Mouse (Mus musculus) liver, adult 2 months (tissue): ENCODE measurements around the gene Melk.

ENCODE experiments used
- CTCF ChIP-seq: fragments of 200-500 bp; IDR thresholded peaks from 2 replicates; pipeline ENCODE4 v1.5.1; 2011; ENCODE audit warnings: low read depth, low read length, control low read depth
- POLR2A ChIP-seq: fragments of 200-500 bp; IDR thresholded peaks from 2 replicates; pipeline ENCODE4 v1.6.1; 2011; ENCODE audit warnings: low read length, control low read depth; ENCODE audit not compliant: insufficient read depth; ENCODE audit errors: extremely low read depth

DNA sequence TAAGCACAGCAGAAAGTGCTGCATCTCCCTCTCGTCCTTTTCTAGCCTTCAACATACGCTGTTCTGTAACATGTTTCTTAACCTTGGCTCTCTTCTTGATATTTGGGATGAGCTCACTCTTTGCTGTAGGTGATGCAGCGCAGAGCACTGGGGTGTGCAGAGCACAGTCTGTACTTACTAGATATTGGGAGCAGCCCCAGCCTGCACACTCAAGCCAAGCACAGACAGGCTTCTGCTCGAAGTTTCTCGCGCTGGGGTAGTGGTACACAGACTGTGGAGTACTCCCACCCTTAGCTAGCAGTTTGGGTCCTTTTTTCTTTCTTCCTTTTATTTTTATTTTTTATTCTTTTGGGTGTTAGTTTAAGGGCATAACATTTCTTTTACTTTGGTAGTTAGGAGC, 19.8 kb downstream of the Melk start:
- TF ChIP-seq POLR2A (no peak), CTCF (no peak)
